Mouse (Mus musculus) liver, adult 2 months (tissue): ENCODE measurements around the gene Golga7b. TPM values are rescaled to one million over a fixed set of nuclear protein-coding genes. Genes with fewer than 3 reads are reported as not detected.

Source experiments
- DNase-seq: peaks from one replicate; pipeline ENCODE4 v3.0.0-alpha.2; 2011; ENCODE audit warnings: low read depth, low spot score; ENCODE audit errors: extremely low read depth
- H3K27ac ChIP-seq: fragments of 200-500 bp; replicated peaks from 2 replicates; pipeline ENCODE4 v1.5.1; 2012; ENCODE audit warnings: low read depth, mild to moderate bottlenecking, control low read depth, inconsistent platforms, low read length; ENCODE audit not compliant: insufficient read depth
- H3K27me3 ChIP-seq: fragments of 200-500 bp; 2 replicates; pipeline ENCODE4 v1.6.1; 2012; ENCODE audit warnings: mild to moderate bottlenecking, moderate library complexity, low read length, inconsistent platforms; ENCODE audit not compliant: control insufficient read depth, insufficient read depth
- H3K36me3 ChIP-seq: fragments of 200-500 bp; 2 replicates; pipeline ENCODE4 v1.6.1; 2012; ENCODE audit warnings: low read length, inconsistent platforms; ENCODE audit not compliant: control insufficient read depth, insufficient read depth
- H3K4me1 ChIP-seq: fragments of 200-500 bp; 2 replicates; pipeline ENCODE4 v1.6.1; 2011; ENCODE audit warnings: low read length; ENCODE audit not compliant: control insufficient read depth, insufficient read depth
- H3K4me3 ChIP-seq: fragments of 200-500 bp; 2 replicates; pipeline ENCODE4 v1.5.1; 2011; ENCODE audit warnings: low read depth, mild to moderate bottlenecking, control low read depth, low read length, moderate library complexity; ENCODE audit not compliant: insufficient read depth
- H3K79me2 ChIP-seq: fragments of 200-500 bp; 2 replicates; pipeline ENCODE4 v1.6.1; 2012; ENCODE audit warnings: inconsistent platforms, mild to moderate bottlenecking, low read length, moderate library complexity; ENCODE audit not compliant: control insufficient read depth, insufficient read depth
- H3K9ac ChIP-seq: fragments of 200-500 bp; 2 replicates; pipeline ENCODE4 v1.6.1; 2012; ENCODE audit warnings: low read depth, mild to moderate bottlenecking, control low read depth, inconsistent platforms, low read length
- CTCF ChIP-seq: fragments of 200-500 bp; IDR thresholded peaks from 2 replicates; pipeline ENCODE4 v1.5.1; 2011; ENCODE audit warnings: low read depth, low read length, control low read depth
- POLR2A ChIP-seq: fragments of 200-500 bp; IDR thresholded peaks from 2 replicates; pipeline ENCODE4 v1.6.1; 2011; ENCODE audit warnings: low read length, control low read depth; ENCODE audit not compliant: insufficient read depth; ENCODE audit errors: extremely low read depth
- WGBS: fragments of 180-500 bp; shearing (Covaris S2); methylation state at CpG from one replicate; pipeline ENCODE4 v1.1.7; 2018; 5-methylcytosine and 5-hydroxymethylcytosine counted together
- polyA plus RNA-seq: library from polyadenylated mRNA; depleted of rRNA; stranded (reverse); fragments of >200 nt; gene quantifications from 2 replicates; pipeline ENCODE4 v1.2.3, GENCODE M21; 2012
- total RNA-seq: library from RNA; depleted of rRNA; stranded (reverse); fragments of >200 nt; gene quantifications from 2 replicates; pipeline ENCODE4 v1.2.3, GENCODE M21; 2014

Golga7b gene
- total and polyA plus RNA-seq, 2 experiments: not detected

- Histone ChIP-seq H3K79me2 (no peaks in the 10 kb centered on the region), H3K36me3 (no peaks in the 10 kb centered on the region), H3K4me1 (no peaks in the 10 kb centered on the region), H3K4me3 (no peak overlapping the region), H3K27me3 (0 out of 2 replicates have a peak, but pooled peaks cover 3% of the 10 kb centered on the region), H3K9ac (no peak overlapping the region), H3K27ac (no peak overlapping the region)
- TF ChIP-seq CTCF: no peak
- TF ChIP-seq POLR2A: no peak
- no peak for DNase-seq
- 77% methylated on average over 12 of the region's 12 CpGs for WGBS
Measured at GRCm38 (mm10) chr19:42308931-42309330, 61.6 kb downstream of the Golga7b start.

DNA sequence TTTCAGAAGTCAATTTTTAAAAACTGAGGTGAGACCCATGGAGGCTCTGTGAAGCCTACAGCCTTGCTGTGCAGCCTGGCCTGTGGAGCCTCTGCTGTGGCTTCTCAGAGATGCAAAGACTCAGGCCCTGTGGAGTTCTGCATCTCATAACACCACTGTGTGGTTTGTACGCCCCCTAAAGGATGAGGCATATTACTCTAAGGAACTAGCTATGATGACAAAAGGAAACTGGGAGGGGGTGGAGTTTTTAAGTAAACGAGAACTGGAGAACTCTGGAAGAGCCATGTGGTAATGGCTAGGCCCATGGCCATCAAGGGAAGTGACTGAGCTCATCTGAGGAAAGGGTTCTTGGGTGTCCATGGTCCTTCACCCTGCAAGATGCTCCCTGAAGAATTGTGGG, 64.0 kb downstream of the Golga7b start:
- WGBS: 30% methylated on average over 2 of the region's 2 CpGs
- no peaks in the 10 kb centered on the region for H3K4me1 ChIP-seq
- no peak for DNase-seq
- no peak overlapping the region for H3K9ac ChIP-seq
- 0 out of 2 replicates have a peak, but pooled peaks cover 3% of the 10 kb centered on the region for H3K27me3 ChIP-seq
- no peaks in the 10 kb centered on the region for H3K36me3 ChIP-seq
- no peak overlapping the region for H3K27ac ChIP-seq
- H3K79me2 ChIP-seq: no peaks in the 10 kb centered on the region
- TF ChIP-seq CTCF: no peak
- no peak for TF ChIP-seq POLR2A
- no peak overlapping the region for H3K4me3 ChIP-seq

DNA sequence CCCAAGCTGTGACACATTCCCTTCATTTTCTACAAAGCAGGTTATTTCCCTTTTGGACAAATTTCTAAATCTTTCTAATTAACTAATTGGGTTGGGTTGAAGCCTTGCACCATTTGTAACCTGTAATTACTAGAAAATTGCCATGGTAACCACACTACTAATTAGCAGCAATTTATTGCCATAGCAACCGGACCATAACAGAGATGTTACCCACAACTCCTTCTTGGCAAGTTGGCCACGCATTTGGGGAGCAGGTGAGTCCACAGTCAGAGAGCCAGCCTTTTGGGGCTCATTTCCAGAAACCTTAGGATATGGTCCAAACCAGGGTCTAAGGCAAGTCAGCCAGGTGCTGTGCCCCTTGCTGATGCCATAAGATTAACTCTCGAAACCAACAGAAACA, 64.8 kb downstream of the Golga7b start:
- Histone ChIP-seq H3K4me1 (no peaks in the 10 kb centered on the region), H3K9ac (no peak overlapping the region), H3K27me3 (no peaks in the 10 kb centered on the region), H3K79me2 (no peaks in the 10 kb centered on the region), H3K36me3 (no peaks in the 10 kb centered on the region), H3K4me3 (no peak overlapping the region), H3K27ac (no peak overlapping the region)
- 73% methylated on average over 3 of the region's 3 CpGs for WGBS
- TF ChIP-seq CTCF (no peak), POLR2A (no peak)
- DNase-seq: no peak

DNA sequence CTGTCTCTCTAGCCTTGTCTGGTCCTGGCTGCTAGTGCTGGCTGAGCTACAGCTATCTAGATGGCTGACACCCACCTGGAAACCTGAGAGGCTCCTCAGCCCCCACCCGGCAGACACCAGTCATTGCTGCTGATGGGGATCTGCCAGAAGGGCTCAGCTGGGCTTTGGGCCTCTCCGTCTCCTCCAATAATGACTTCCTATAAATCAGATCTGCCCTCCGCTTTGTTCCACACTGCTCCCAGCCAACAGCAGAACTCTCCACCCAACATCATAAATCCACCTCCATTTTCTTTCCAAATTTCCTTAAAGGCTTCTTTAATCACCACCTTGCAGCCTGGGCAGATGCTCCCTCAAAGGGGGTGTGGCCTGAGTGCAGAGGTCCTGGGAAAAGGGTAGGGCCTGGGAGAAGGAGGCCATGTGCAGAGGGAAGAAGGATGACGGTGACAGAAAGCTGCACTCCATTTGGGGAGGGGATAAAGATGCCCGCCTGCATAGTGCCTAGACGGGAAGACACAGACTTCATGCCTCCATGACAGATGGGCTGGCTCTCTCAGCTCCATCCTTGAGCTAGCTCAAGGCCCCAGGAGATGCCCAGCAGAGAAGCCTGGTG, 67.8 kb downstream of the Golga7b start:
- H3K27me3 ChIP-seq: no peaks in the 10 kb centered on the region
- no peaks in the 10 kb centered on the region for H3K79me2 ChIP-seq
- H3K9ac ChIP-seq: no peak overlapping the region
- no peak overlapping the region for H3K4me3 ChIP-seq
- TF ChIP-seq CTCF: no peak
- TF ChIP-seq POLR2A: no peak
- no peak overlapping the region for H3K27ac ChIP-seq
- WGBS: 71% methylated on average over 6 of the region's 6 CpGs
- no peaks in the 10 kb centered on the region for H3K36me3 ChIP-seq
- DNase-seq: no peak
- no peaks in the 10 kb centered on the region for H3K4me1 ChIP-seq

DNA sequence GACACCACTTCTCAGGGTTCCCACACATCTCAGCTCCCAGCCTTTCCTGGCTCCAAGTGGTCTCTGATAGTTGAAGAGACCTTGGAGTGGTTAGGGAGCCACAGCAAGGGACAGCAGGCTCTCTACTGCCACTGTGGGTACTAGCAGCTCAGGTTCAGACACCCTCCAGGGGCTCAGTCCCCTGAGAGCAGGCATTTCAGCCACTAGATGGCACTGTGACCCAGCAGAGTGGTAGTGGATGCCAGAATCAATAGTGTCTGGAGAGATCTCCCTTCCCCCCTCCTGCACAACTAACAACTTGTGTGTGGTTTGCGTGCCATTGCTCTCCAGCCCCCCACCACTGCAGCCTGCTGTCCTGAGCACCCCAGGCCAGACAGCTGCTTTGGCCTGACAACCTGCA, 68.5 kb downstream of the Golga7b start:
- Histone ChIP-seq H3K36me3 (no peaks in the 10 kb centered on the region), H3K27ac (no peak overlapping the region), H3K79me2 (no peaks in the 10 kb centered on the region), H3K27me3 (no peaks in the 10 kb centered on the region), H3K4me3 (no peak overlapping the region), H3K4me1 (no peaks in the 10 kb centered on the region), H3K9ac (no peak overlapping the region)
- peak; percentile 68 for DNase-seq
- WGBS: 0% methylated on average over 1 of the region's 1 CpGs
- TF ChIP-seq POLR2A (no peak), CTCF (peak; percentile 96)

DNA sequence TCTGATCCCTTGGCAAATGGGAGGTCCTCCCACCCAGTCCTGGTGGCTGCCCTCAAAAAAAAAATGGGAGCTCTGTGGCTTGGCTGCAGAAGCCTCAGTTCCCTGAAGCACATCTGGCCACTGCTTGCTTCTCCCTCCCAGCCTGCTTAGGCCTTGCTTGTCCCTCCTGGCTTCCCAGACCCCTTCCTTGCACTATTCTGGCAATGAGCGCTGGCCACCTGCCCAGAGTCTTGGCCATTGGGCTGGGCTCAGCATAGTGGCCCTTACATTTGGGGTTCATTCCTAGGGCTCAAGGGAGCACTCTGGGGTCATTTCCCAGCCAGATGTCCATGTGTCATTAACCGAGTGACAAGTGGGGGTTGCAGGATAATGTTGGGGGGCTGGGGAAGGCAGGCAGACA, 69.2 kb downstream of the Golga7b start:
- Histone ChIP-seq H3K4me1 (no peaks in the 10 kb centered on the region), H3K4me3 (no peak overlapping the region), H3K27me3 (no peaks in the 10 kb centered on the region), H3K9ac (no peak overlapping the region), H3K36me3 (no peaks in the 10 kb centered on the region), H3K27ac (no peak overlapping the region), H3K79me2 (no peaks in the 10 kb centered on the region)
- 85% methylated on average over 2 of the region's 2 CpGs for WGBS
- TF ChIP-seq CTCF (no peak), POLR2A (no peak)
- no peak for DNase-seq
